Mouse (Mus musculus): ENCODE measurements at regions not wholly inside any gene's neighbourhood (a gene's known extent, or its start where the extent isn't known, plus 50 kb on each side); places are given as distances from the start of the nearest gene placed in this dataset.
"Not testable (repeated sequence)": the region's sequence is repeated elsewhere in the genome, so short reads cannot be mapped to it uniquely, and the experiment has no call there.

DNA sequence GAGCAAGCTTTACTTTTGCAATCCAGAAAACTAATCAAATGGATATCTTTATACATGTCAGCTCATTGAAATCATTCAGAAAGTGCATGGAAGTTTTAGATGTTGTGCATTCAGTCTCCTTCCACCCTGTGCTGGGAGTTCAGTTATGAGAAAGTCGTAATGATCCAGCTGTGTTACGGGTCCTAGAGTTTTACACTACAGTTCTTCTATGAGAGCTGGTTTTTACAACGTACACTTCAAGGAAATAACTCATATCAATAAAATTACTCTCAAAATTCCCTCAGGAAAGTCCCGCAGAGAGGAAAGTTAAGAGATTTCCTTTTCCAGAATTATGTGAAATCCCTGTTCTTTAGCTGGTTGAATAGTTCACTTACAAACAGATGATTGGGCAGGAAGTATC lies 418.1 kb upstream of the Slc10a2 start:
- Histone ChIP-seq H3K4me1 (no peaks in the 10 kb centered on the region), H3K27me3 (replicated peaks) (no peaks in the 10 kb centered on the region), H3K9me3 (no peaks in the 10 kb centered on the region), H3K4me2 (no peak overlapping the region), H3K27ac (no peak overlapping the region), H3K4me3 (no peak overlapping the region), H3K36me3 (replicated peaks) (no peaks in the 10 kb centered on the region), H3K9ac (no peak overlapping the region)
- no peak for ATAC-seq (replicated peaks)
- 85% methylated on average over 4 of the region's 4 CpGs for WGBS

DNA sequence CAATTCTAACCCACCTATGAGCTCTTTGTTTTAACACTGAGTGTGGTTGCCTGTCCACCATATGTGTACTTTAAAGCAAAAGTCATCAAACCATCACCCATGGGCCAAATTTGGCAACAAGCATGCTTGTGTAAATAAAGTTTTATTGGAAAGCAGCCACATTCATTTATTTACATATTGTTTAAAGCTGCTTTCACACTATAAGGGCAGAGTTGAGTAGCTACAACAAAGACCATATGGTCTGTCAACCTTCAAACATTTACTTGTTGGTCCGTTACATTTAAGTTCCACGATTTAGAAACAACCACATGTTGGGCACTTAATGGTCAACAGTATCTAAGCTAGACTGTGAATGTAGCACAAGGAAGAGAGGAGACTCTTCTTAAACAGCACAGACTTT lies 390.7 kb upstream of the Slc10a2 start:
- no peak overlapping the region for H3K27ac ChIP-seq

DNA sequence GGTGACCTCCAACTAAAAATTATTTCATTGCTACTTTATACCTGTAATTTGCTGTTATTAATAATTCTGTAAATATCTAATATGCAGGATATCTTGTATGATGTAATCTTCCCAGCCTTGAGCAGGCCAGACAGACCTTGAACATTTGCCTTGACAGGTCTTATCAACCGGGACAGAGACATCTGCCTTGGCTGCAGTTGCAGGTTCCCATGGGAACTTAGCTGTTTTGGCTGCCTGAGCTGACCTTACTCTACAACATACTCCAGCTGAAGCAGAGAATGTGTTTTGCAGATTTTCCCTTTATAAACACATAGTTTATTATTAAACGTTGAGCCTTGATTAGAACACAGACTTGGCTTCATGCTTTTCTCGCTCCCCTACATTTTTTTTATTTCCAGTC lies 385.3 kb upstream of the Slc10a2 start:
- ATAC-seq (replicated peaks): no peak
- Histone ChIP-seq H3K9me3 (no peaks in the 10 kb centered on the region), H3K4me1 (no peaks in the 10 kb centered on the region), H3K27ac (no peak overlapping the region), H3K9ac (no peak overlapping the region), H3K4me2 (no peak overlapping the region), H3K4me3 (no peak overlapping the region), H3K36me3 (replicated peaks) (no peaks in the 10 kb centered on the region), H3K27me3 (replicated peaks) (no peaks in the 10 kb centered on the region)
- 87% methylated on average over 3 of the region's 3 CpGs for WGBS

More for the DNA sequence above, 390.7 kb upstream of the Slc10a2 start:
- no peaks in the 10 kb centered on the region for H3K9me3 ChIP-seq
- H3K36me3 ChIP-seq (replicated peaks): no peaks in the 10 kb centered on the region
- no peak overlapping the region for H3K4me2 ChIP-seq
- H3K27me3 ChIP-seq (replicated peaks): no peaks in the 10 kb centered on the region
- H3K4me1 ChIP-seq: no peaks in the 10 kb centered on the region
- H3K4me3 ChIP-seq: no peak overlapping the region
- H3K9ac ChIP-seq: no peak overlapping the region
- 92% methylated on average over 2 of the region's 2 CpGs for WGBS
- no peak for ATAC-seq (replicated peaks)

DNA sequence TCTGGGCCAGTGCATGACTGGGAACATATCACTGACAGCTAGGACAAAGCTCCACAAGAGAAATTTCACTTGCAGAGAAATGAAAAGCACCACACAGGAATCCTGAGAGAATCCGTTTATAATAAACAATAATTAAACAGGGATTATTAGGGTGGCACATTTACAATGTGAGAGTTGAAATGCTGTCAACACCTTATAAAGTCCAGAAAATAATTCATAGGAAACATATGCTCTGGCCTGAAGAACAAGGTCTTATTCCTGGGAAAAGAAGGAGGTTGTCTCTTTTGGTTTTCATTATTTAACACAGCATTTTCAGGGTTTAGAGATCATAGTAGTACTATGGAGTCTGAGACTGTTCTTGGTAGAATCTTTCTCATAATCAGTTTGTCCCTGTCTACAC lies 377.8 kb upstream of the Slc10a2 start:
- 85% methylated on average over 1 of the region's 1 CpGs for WGBS

DNA sequence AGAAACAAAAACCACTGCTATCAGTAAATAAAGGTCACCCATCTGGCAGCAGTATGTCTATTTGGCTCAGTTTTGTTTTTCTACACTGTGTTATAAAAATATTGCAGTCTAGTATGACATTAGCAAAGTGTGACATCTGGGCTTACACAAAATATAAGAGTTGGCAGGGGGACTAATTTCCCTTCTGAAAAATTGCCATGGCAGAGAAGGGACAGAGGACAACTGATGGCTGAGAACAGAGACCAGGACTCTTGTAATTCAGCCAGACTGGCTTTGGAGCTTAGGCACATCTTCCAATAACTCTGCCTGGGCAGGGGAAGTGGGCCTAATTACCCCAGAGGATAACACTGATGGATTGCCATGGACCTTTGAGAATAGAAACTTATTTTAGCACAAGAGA lies 367.8 kb upstream of the Slc10a2 start:
- H3K27me3 ChIP-seq (replicated peaks): no peaks in the 10 kb centered on the region
- no peaks in the 10 kb centered on the region for H3K36me3 ChIP-seq (replicated peaks)
- ATAC-seq (replicated peaks): no peak
- H3K4me3 ChIP-seq: no peak overlapping the region
- H3K4me2 ChIP-seq: no peak overlapping the region
- no peaks in the 10 kb centered on the region for H3K9me3 ChIP-seq
- no peak overlapping the region for H3K27ac ChIP-seq
- H3K4me1 ChIP-seq: no peaks in the 10 kb centered on the region
- no peak overlapping the region for H3K9ac ChIP-seq

More for the DNA sequence above, 377.8 kb upstream of the Slc10a2 start:
- Histone ChIP-seq H3K4me2 (no peak overlapping the region), H3K9me3 (no peaks in the 10 kb centered on the region), H3K4me1 (no peaks in the 10 kb centered on the region), H3K9ac (no peak overlapping the region), H3K36me3 (replicated peaks) (no peaks in the 10 kb centered on the region), H3K4me3 (no peak overlapping the region), H3K27me3 (replicated peaks) (no peaks in the 10 kb centered on the region), H3K27ac (no peak overlapping the region)
- no peak for ATAC-seq (replicated peaks)

DNA sequence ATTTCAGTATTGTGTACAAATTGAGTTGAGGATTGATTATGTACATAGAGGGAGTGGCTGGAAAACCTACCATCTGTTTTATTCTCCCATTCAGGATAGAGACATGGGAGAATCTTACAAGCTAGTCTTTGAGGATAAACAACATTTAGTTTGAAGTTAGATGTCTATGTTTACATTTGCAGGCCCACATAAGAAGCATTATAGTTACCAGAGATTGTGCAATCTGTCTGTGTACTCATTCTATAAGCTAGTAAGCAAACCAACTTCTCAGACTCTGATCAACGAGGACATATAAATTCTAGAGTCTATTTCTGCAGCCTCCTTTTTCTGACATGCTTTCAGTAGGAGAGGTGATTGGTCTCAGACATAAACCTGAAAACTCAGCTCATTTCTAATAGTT lies 367.4 kb upstream of the Slc10a2 start:
- no peaks in the 10 kb centered on the region for H3K9me3 ChIP-seq
- H3K4me1 ChIP-seq: no peaks in the 10 kb centered on the region
- WGBS: 91% methylated on average over 1 of the region's 1 CpGs
- no peak for ATAC-seq (replicated peaks)
- H3K36me3 ChIP-seq (replicated peaks): no peaks in the 10 kb centered on the region
- H3K4me3 ChIP-seq: no peak overlapping the region
- no peak overlapping the region for H3K4me2 ChIP-seq
- H3K27ac ChIP-seq: no peak overlapping the region
- no peak overlapping the region for H3K9ac ChIP-seq
- no peaks in the 10 kb centered on the region for H3K27me3 ChIP-seq (replicated peaks)

DNA sequence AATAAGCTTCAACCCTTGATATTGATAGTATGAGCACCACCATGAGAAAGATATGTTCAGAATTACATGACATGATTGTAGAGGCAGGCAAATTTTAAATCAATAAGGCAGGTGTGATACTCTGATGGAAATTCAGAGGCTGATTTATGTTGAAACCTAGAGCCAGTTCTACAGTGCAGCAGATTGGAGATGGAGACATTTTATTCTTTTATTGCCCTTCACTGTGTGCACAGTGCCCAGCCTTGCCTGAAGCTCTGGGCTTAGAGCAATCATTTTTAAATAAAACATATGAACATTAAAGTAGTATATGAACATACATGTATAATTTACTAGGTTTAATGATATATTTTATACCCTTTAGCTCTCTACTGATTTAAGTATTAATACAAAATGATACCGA lies 352.5 kb upstream of the Slc10a2 start:
- no peak overlapping the region for H3K4me3 ChIP-seq
- H3K4me1 ChIP-seq: no peaks in the 10 kb centered on the region
- H3K9ac ChIP-seq: no peak overlapping the region
- no peak overlapping the region for H3K27ac ChIP-seq
- H3K9me3 ChIP-seq: no peaks in the 10 kb centered on the region
- 83% methylated on average over 1 of the region's 1 CpGs for WGBS
- no peaks in the 10 kb centered on the region for H3K27me3 ChIP-seq (replicated peaks)
- no peak overlapping the region for H3K4me2 ChIP-seq
- H3K36me3 ChIP-seq (replicated peaks): no peaks in the 10 kb centered on the region
- ATAC-seq (replicated peaks): no peak

DNA sequence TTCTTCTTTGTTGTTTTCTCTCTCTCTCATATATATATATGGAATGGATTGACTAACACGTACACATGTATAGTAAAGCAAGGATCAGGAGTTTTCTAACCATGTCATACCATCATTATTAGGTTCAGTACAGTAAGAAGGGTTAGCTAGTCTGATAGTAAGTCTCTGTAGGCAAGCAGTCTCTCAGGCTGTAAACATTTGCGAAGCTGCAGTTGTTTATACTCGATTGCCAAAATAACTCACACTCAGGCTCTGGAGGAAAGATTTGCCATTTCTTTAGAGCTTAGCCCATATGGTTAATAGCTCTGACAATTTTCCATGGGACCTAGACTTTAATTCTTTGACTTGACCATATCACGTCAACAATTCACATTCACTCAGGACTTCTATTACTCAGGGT lies 348.3 kb upstream of the Slc10a2 start:
- ATAC-seq (replicated peaks): no peak
- WGBS: 86% methylated on average over 4 of the region's 4 CpGs
- Histone ChIP-seq H3K9me3 (no peaks in the 10 kb centered on the region), H3K4me2 (no peak overlapping the region), H3K36me3 (replicated peaks) (no peaks in the 10 kb centered on the region), H3K4me1 (no peaks in the 10 kb centered on the region), H3K4me3 (no peak overlapping the region), H3K9ac (no peak overlapping the region), H3K27ac (no peak overlapping the region), H3K27me3 (replicated peaks) (no peaks in the 10 kb centered on the region)

DNA sequence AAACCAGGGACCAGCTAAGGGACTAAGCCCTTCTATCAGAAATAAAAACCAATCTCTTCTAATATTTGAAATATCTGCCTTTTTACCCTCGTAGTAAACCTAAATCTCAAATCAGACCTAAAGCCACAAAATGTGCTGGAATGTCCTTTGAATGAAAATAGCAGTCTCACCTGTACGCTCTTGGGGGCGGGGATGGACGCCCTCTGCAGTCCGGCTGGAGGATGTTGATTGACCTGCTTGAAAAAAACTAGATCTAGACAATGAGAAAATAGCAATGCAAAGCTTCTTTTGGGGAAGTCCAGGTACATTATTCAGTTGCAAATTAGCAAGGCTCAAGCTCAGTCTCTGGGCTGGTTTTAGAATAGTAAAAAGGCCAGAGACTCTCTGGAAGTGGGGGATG lies 337.1 kb upstream of the Slc10a2 start:
- H3K9me3 ChIP-seq; H3K4me2 ChIP-seq; H3K4me1 ChIP-seq; H3K9ac ChIP-seq; ATAC-seq (replicated peaks); H3K4me3 ChIP-seq; H3K27ac ChIP-seq; H3K36me3 ChIP-seq (replicated peaks); H3K27me3 ChIP-seq (replicated peaks): not testable (repeated sequence)
- 93% methylated on average over 5 of the region's 5 CpGs for WGBS

DNA sequence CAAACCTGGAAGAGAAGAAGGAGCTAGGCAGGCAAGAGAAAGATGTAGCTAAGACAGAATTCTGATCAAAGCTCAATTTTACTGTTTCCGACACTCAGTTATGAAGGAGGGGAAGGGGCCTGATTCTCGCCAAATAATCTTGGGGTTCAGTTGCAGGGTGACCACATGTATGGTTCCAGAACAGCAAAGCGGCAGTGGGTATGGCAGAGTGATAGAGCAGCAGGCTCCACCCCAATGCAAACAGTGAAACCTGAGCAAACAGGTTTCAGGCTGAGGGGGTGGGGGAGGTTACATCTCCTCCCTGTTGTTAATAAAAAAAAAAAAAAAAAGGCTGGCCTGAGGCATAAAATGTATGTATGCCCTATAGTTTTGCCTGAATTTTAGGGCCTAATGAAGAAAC lies 335.3 kb upstream of the Slc10a2 start:
- not testable (repeated sequence) for H3K9ac ChIP-seq; H3K36me3 ChIP-seq (replicated peaks); H3K4me3 ChIP-seq; H3K27ac ChIP-seq; H3K4me2 ChIP-seq; H3K9me3 ChIP-seq; H3K27me3 ChIP-seq (replicated peaks); H3K4me1 ChIP-seq; ATAC-seq (replicated peaks)
- WGBS: 97% methylated on average over 3 of the region's 3 CpGs

DNA sequence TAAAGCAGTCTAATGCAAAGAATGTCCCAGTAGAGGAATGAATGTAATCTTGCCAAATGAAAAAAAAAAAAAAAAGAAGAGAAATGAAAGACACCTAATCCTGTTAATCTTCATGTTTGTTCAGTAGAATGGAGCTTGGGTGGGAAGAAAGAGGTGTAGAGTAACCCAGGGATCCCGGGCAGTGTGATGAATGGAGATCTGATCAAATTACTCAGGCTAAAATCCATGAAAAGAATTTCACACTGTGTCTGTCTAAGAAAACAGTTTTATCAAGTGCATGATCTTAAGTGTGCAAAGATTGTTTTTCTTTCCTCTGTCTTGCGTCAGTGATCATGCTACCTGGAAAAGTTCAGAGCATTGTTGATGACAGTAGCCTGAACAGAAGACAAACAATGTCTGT lies 333.9 kb upstream of the Slc10a2 start:
- 24% methylated on average over 2 of the region's 2 CpGs for WGBS
- no peak for ATAC-seq (replicated peaks)
- no peak overlapping the region for H3K4me2 ChIP-seq
- H3K4me1 ChIP-seq: no peaks in the 10 kb centered on the region
- no peak overlapping the region for H3K4me3 ChIP-seq
- H3K27ac ChIP-seq: no peak overlapping the region
- no peaks in the 10 kb centered on the region for H3K9me3 ChIP-seq
- H3K9ac ChIP-seq: no peak overlapping the region
- no peaks in the 10 kb centered on the region for H3K27me3 ChIP-seq (replicated peaks)
- H3K36me3 ChIP-seq (replicated peaks): no peaks in the 10 kb centered on the region

DNA sequence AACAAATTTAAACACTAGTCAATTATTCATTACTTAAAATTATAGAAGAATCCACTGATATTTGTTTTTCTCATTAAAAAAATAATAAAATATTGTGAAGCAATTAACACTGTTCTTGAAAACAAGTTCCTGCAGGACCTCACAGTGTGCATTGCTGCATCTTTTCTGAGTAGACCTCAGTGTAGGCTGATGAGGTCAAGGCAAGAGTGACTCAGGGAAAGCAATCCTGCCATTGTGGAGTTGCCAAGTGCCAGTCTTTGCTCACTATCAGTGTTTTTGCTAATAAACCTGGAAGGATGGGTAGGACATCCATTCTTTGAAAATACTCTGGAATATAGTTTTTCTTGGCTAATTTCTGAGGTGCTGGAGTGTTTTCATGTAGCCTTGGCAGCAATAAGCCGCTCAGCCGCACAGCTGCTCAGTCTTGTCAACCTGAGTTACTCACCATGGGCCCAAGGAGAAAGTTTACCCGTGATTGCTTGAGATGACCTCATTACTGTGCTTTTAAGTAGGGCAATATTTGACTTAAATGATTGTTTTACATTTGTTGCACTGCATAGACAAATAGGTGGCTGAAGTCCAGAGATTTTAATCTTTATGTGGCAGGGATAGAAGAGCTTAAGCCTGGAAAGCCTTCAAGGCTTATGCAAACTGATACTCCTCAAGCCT lies 323.3 kb upstream of the Slc10a2 start:
- Histone ChIP-seq H3K4me3 (no peak overlapping the region), H3K4me2 (no peak overlapping the region), H3K27ac (no peak overlapping the region), H3K9me3 (no peaks in the 10 kb centered on the region), H3K36me3 (replicated peaks) (no peaks in the 10 kb centered on the region), H3K27me3 (replicated peaks) (no peaks in the 10 kb centered on the region), H3K9ac (no peak overlapping the region), H3K4me1 (no peaks in the 10 kb centered on the region)
- WGBS: 79% methylated on average over 3 of the region's 3 CpGs
- ATAC-seq (replicated peaks): no peak

DNA sequence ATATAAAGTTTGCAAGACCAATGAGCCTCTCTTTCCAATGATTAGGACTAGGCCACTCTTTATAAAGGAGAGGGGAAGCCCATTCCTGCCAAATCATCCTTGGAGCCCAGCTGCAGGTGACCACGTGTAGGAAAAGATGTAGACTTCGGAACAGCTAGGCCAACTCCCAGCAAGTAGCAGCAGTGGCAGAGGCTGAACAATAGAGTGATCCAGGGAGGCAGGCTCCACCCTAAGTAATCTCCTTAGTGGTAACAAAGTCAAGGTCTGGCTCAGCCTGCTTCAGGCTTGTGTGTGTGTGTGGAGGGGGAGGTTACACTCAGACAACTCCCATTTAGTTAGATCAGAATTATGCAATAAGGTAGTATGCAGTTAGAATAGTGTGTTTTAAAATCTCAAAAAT lies 311.7 kb upstream of the Slc10a2 start:
- WGBS: 15% methylated on average over 2 of the region's 2 CpGs
- not testable (repeated sequence) for H3K9ac ChIP-seq; H3K4me3 ChIP-seq; H3K27me3 ChIP-seq (replicated peaks); H3K4me2 ChIP-seq; H3K27ac ChIP-seq; H3K36me3 ChIP-seq (replicated peaks); H3K9me3 ChIP-seq; H3K4me1 ChIP-seq; ATAC-seq (replicated peaks)

Data from midbrain, embryonic 15.5 days (tissue).